In genomic region chr10:78095954-78096931, GRCm38 (mm10) we compare ENCODE assay signal across 14 mouse cellular contexts. TPM values are rescaled to one million over a fixed set of nuclear protein-coding genes. Genes with fewer than 3 reads are reported as not detected.
DNase-seq lines count a peak whose midpoint lies in the region; ATAC-seq and TF ChIP-seq lines count a peak whose summit lies in the region.
"Had no signal": no experiment of that assay in that cellular context is flagged by ENCODE, and none has a peak within 500 bp of the region (broad histone marks: within the 10 kb centered on the region; RNA-seq: fewer than 3 reads in every experiment).

No protein-coding gene starts in this region.

- no peaks in the 10 kb centered on the region for H3K27me3 ChIP-seq in lung, embryonic 14.5 days (ENCODE audit: insufficient read depth, low read length)
- H3K27me3 ChIP-seq: midbrain, embryonic 13.5 days had no signal

- no peak overlapping the region for H3K9ac ChIP-seq in lung, embryonic 14.5 days
- H3K9ac ChIP-seq: midbrain, embryonic 13.5 days had no signal

- H3K36me3 ChIP-seq in lung, embryonic 14.5 days (ENCODE audit: insufficient read depth) = no peaks in the 10 kb centered on the region
- H3K36me3 ChIP-seq: midbrain, embryonic 13.5 days had no signal

- 75% methylated on average over 5 of the region's 5 CpGs for whole genome bisulfite sequencing in lung, embryonic 14.5 days
- WGBS in lung, adult 2 months = 60% methylated on average over 5 of the region's 5 CpGs

- no peak overlapping the region for H3K4me3 ChIP-seq in lung, embryonic 14.5 days (ENCODE audit: low read depth, low read length)
- no peak overlapping the region for H3K4me3 ChIP-seq in lung, adult 2 months (replicated peaks; ENCODE audit: extremely low read depth, low read depth, low read length)
- H3K4me3 ChIP-seq: midbrain, embryonic 13.5 days had no signal

- peak; percentile 56 to 85 for DNase-seq in adrenal gland, adult (ENCODE audit: inconsistent age in 2 of 2, low spot score in 1 of 2)
- no peak for DNase-seq in adrenal gland, postnatal 4 days (ENCODE audit: low spot score in 2 of 2)
- DNase-seq in lung, embryonic 14.5 days = peak; percentile 19
- DNase-seq in lung, adult 2 months = no peak
- DNase-seq in kidney, adult 8-10 months = peak; percentile 32 to 65
- peak; percentile 69 for DNase-seq in skeletal muscle tissue, adult 2 months (ENCODE audit: low read depth, low spot score)
- no peak for DNase-seq in thymus, postnatal 4 days
- DNase-seq in layer of hippocampus, postnatal 36 days = no peak
- DNase-seq: cerebellum, adult 11 months; liver had no signal

- TF ChIP-seq POLR2A in lung, adult 2 months (IDR thresholded peaks at IDR 0.05; ENCODE audit: borderline replicate concordance, extremely low read depth, low read depth, low read length) = no peak

- no peak overlapping the region for H3K27ac ChIP-seq in lung, embryonic 14.5 days (ENCODE audit: low read depth)
- H3K27ac ChIP-seq: midbrain, embryonic 13.5 days had no signal

- 0 out of 2 replicates have a peak, but pooled peaks cover under 1% of the 10 kb centered on the region for H3K4me1 ChIP-seq in lung, embryonic 14.5 days (ENCODE audit: insufficient read depth)
- H3K4me1 ChIP-seq in lung, adult 2 months (ENCODE audit: control insufficient read depth, insufficient read depth, low read length) = no peaks in the 10 kb centered on the region

- ATAC-seq in lung, embryonic 14.5 days (ENCODE audit: insufficient read depth) = no peak
- ATAC-seq: midbrain, embryonic 13.5 days had no signal

- H3K9me3 ChIP-seq in lung, embryonic 14.5 days (ENCODE audit: low read depth, low read length) = no peaks in the 10 kb centered on the region
- H3K9me3 ChIP-seq: midbrain, embryonic 13.5 days had no signal

- H3K4me2 ChIP-seq in lung, embryonic 14.5 days = no peak overlapping the region
- H3K4me2 ChIP-seq: midbrain, embryonic 13.5 days had no signal

- no peak for TF ChIP-seq CTCF in lung, embryonic 14.5 days (IDR thresholded peaks at IDR 0.05; ENCODE audit: low read depth)
- no peak for TF ChIP-seq CTCF in lung, adult 2 months (IDR thresholded peaks at IDR 0.05; ENCODE audit: insufficient read depth, low read length)

RNA-seq across cellular contexts. Expression of gene Icosl, which starts 27.1 kb away (rescaled TPM):
- total RNA-seq in adrenal gland, postnatal 4 days (2021) = 10 to 100 TPM; 15.4 to 19.4 TPM
- polyA plus RNA-seq in lung, embryonic 14.5 days (2014; fragmentation: Nextera tagmentation; extraction: Ambion mirVana) = 7.2 and 8.4 TPM in 2 replicates
- polyA plus RNA-seq in lung, adult 2 months (2012; rRNA removed) = 17.5 and 17.6 TPM in 2 replicates
- total RNA-seq in layer of hippocampus, postnatal 36 days (2021) = 1 to 10 TPM; 8.0 to 8.4 TPM

RNA-seq across cellular contexts. Expression of gene Aire, which starts 52.8 kb away (rescaled TPM):
- not detected for total RNA-seq in adrenal gland, postnatal 4 days (2021)
- 0.95 and 1.5 TPM in 2 replicates for polyA plus RNA-seq in lung, embryonic 14.5 days (2014; fragmentation: Nextera tagmentation; extraction: Ambion mirVana)
- polyA plus RNA-seq in lung, adult 2 months (2012; rRNA removed) = 0.09 and 0.16 TPM in 2 replicates
- total RNA-seq in layer of hippocampus, postnatal 36 days (2021) = under 1 TPM; 0.28 to 0.77 TPM

RNA-seq across cellular contexts. Expression of gene Dnmt3l, which starts 54.5 kb away (rescaled TPM):
- 1 to 10 TPM; 2.9 to 3.2 TPM for total RNA-seq in adrenal gland, postnatal 4 days (2021)
- polyA plus RNA-seq in lung, embryonic 14.5 days (2014; fragmentation: Nextera tagmentation; extraction: Ambion mirVana) = 1.4 TPM in 2 replicates
- polyA plus RNA-seq in lung, adult 2 months (2012; rRNA removed) = 0.52 and 0.64 TPM in 2 replicates
- total RNA-seq in layer of hippocampus, postnatal 36 days (2021) = under 1 TPM in 1 of 2 experiments, not detected in 1; 0.65 TPM
- total RNA-seq: neutrophil, adult 5-6 weeks had no signal
- polyA plus RNA-seq: embryonic facial prominence, embryonic 11.5 days; hindbrain, embryonic 11.5 days; midbrain, embryonic 13.5 days had no signal

Comparison
In these comparisons a context has a peak if more than half of its experiments do, and no peak if none do; other contexts are left out.
1. DNase-seq: peak in adrenal gland, adult (2 of 2), lung, embryonic 14.5 days (single experiment), kidney, adult 8-10 months (2 of 2) and skeletal muscle tissue, adult 2 months (single experiment); none in adrenal gland, postnatal 4 days (0 of 2), lung, adult 2 months (single experiment), thymus, postnatal 4 days (single experiment) and layer of hippocampus, postnatal 36 days (0 of 2).